Mouse (Mus musculus): ENCODE measurements around the gene Zap70. TPM values are rescaled to one million over a fixed set of nuclear protein-coding genes. Genes with fewer than 3 reads are reported as not detected.
"Not testable (repeated sequence)": the region's sequence is repeated elsewhere in the genome, so short reads cannot be mapped to it uniquely, and the experiment has no call there.

Zap70 gene
- polyA plus RNA-seq, 1 experiment from 2014 or later, result 0.33 TPM

- no peak overlapping the region for H3K4me3 ChIP-seq
- peaks cover 96% of the 10 kb centered on the region for H3K36me3 ChIP-seq (replicated peaks)
- DNase-seq (ENCODE audit: extremely low spot score, low spot score), result no peak
- H3K27ac ChIP-seq, result no peak overlapping the region
- 85% methylated on average over 5 of the region's 5 CpGs for WGBS
- H3K27me3 ChIP-seq (ENCODE audit: poor library complexity, severe bottlenecking), result no peaks in the 10 kb centered on the region
- H3K4me1 ChIP-seq, result no peaks in the 10 kb centered on the region
- no peaks in the 10 kb centered on the region for H3K9me3 ChIP-seq
These were observed 52.8 kb downstream of the Zap70 start for GRCm38 (mm10) chr1:36814271-36814903.

GRCm38 (mm10) chr1:36815166-36815565, 53.6 kb downstream of the Zap70 start:
- H3K36me3 ChIP-seq (replicated peaks), result peaks cover 94% of the 10 kb centered on the region
- H3K27ac ChIP-seq, result no peak overlapping the region
- no peaks in the 10 kb centered on the region for H3K9me3 ChIP-seq
- DNase-seq (ENCODE audit: extremely low spot score, low spot score), result no peak
- H3K27me3 ChIP-seq (ENCODE audit: poor library complexity, severe bottlenecking), result no peaks in the 10 kb centered on the region
- WGBS, result 93% methylated on average over 6 of the region's 6 CpGs
- H3K4me1 ChIP-seq, result no peaks in the 10 kb centered on the region
- no peak overlapping the region for H3K4me3 ChIP-seq

- H3K36me3 ChIP-seq (replicated peaks), result peaks cover 92% of the 10 kb centered on the region
- H3K4me3 ChIP-seq; DNase-seq (ENCODE audit: extremely low spot score, low spot score); H3K4me1 ChIP-seq; H3K27me3 ChIP-seq (ENCODE audit: poor library complexity, severe bottlenecking); H3K9me3 ChIP-seq; H3K27ac ChIP-seq: not testable (repeated sequence)
- 97% methylated on average over 4 of the region's 4 CpGs for WGBS
These were observed 60.3 kb downstream of the Zap70 start for GRCm38 (mm10) chr1:36821918-36822317.

- H3K27me3 ChIP-seq (ENCODE audit: poor library complexity, severe bottlenecking), result no peaks in the 10 kb centered on the region
- 94% methylated on average over 5 of the region's 5 CpGs for WGBS
- peaks cover 82% of the 10 kb centered on the region for H3K36me3 ChIP-seq (replicated peaks)
- H3K9me3 ChIP-seq, result no peaks in the 10 kb centered on the region
- no peak overlapping the region for H3K27ac ChIP-seq
- H3K4me1 ChIP-seq, result no peaks in the 10 kb centered on the region
- DNase-seq (ENCODE audit: extremely low spot score, low spot score), result no peak
- no peak overlapping the region for H3K4me3 ChIP-seq
These were observed 62.8 kb downstream of the Zap70 start for GRCm38 (mm10) chr1:36824356-36824755.

- no peak overlapping the region for H3K4me3 ChIP-seq
- DNase-seq (ENCODE audit: extremely low spot score, low spot score), result no peak
- no peaks in the 10 kb centered on the region for H3K27me3 ChIP-seq (ENCODE audit: poor library complexity, severe bottlenecking)
- 0 out of 2 replicates have a peak overlapping the region, but pooled peaks have one; percentile 40 for H3K27ac ChIP-seq
- 74% methylated on average over 14 of the region's 14 CpGs for WGBS
- peaks cover 1% of the 10 kb centered on the region; the same call in 1 of the 2 replicates for H3K4me1 ChIP-seq
- H3K9me3 ChIP-seq, result no peaks in the 10 kb centered on the region
- H3K36me3 ChIP-seq (replicated peaks), result peaks cover 71% of the 10 kb centered on the region
These were observed 69.6 kb downstream of the Zap70 start for GRCm38 (mm10) chr1:36830913-36831866.

Other genes starting within 250 kb of the Zap70 start
- 2.9 and 3.0 TPM in 2 replicates for gene Cnnm3, start 249.9 kb upstream of the Zap70 start, polyA plus RNA-seq (2016; fragmentation: Nextera tagmentation; extraction: Ambion mirVana)
- gene Ankrd23, start 224.9 kb upstream of the Zap70 start, polyA plus RNA-seq (2016; fragmentation: Nextera tagmentation; extraction: Ambion mirVana), result 15.3 and 16.5 TPM in 2 replicates
- gene Gm42417, start 222.4 kb upstream of the Zap70 start, polyA plus RNA-seq (2016; fragmentation: Nextera tagmentation; extraction: Ambion mirVana), result not detected in 2 replicates
- 17.9 and 22.2 TPM in 2 replicates for gene Ankrd39, start 214.4 kb upstream of the Zap70 start, polyA plus RNA-seq (2016; fragmentation: Nextera tagmentation; extraction: Ambion mirVana)
- 20.1 and 21.7 TPM in 2 replicates for gene Sema4c, start 203.4 kb upstream of the Zap70 start, polyA plus RNA-seq (2016; fragmentation: Nextera tagmentation; extraction: Ambion mirVana)
- gene Fam178b, start 78.6 kb upstream of the Zap70 start, polyA plus RNA-seq (2016; fragmentation: Nextera tagmentation; extraction: Ambion mirVana), result 0.42 and 0.79 TPM in 2 replicates
- 496 and 519 TPM in 2 replicates for gene Cox5b, start 70.3 kb upstream of the Zap70 start, polyA plus RNA-seq (2016; fragmentation: Nextera tagmentation; extraction: Ambion mirVana)
- gene 4933424G06Rik, start 51.6 kb upstream of the Zap70 start, polyA plus RNA-seq (2016; fragmentation: Nextera tagmentation; extraction: Ambion mirVana), result not detected in 2 replicates
- gene Actr1b, start 47.4 kb upstream of the Zap70 start, polyA plus RNA-seq (2016; fragmentation: Nextera tagmentation; extraction: Ambion mirVana), result 136 and 141 TPM in 2 replicates
- 12.2 and 13.0 TPM in 2 replicates for gene Tmem131, start 181.9 kb downstream of the Zap70 start, polyA plus RNA-seq (2016; fragmentation: Nextera tagmentation; extraction: Ambion mirVana)